Mouse (Mus musculus) kidney, embryonic 16.5 days (tissue): ENCODE measurements at regions not wholly inside any gene's neighbourhood (a gene's known extent, or its start where the extent isn't known, plus 50 kb on each side); places are given as distances from the start of the nearest gene placed in this dataset.

ENCODE experiments used
- ATAC-seq: fragments of 200-750 bp; cut with Nextera tagmentation; 2 replicates; pipeline ENCODE4 v1.8.0; 2017; ENCODE audit warnings: moderate TSS enrichment; ENCODE audit not compliant: low FRiP score, low TSS enrichment
- H3K27ac ChIP-seq: fragments of 300-500 bp; sonication (generic); 2 replicates; pipeline ENCODE4 v1.5.1; 2014; ENCODE audit warnings: low read length
- H3K27me3 ChIP-seq: fragments of 300-500 bp; sonication (generic); 2 replicates; pipeline ENCODE4 v1.6.1; 2014; ENCODE audit warnings: low read length, control low read depth, mixed read lengths; ENCODE audit not compliant: insufficient read depth
- H3K36me3 ChIP-seq: fragments of 300-500 bp; sonication (generic); 2 replicates; pipeline ENCODE4 v1.6.1; 2014; ENCODE audit warnings: low read length, control low read depth, mixed read lengths; ENCODE audit not compliant: insufficient read depth
- H3K4me1 ChIP-seq: fragments of 300-500 bp; sonication (generic); 2 replicates; pipeline ENCODE4 v1.6.1; 2014; ENCODE audit warnings: low read length, control low read depth, mixed read lengths; ENCODE audit not compliant: insufficient read depth
- H3K4me2 ChIP-seq: fragments of 300-500 bp; sonication (generic); replicated peaks from 2 replicates; pipeline ENCODE4 v1.6.1; 2014; ENCODE audit warnings: low read depth, low read length
- H3K4me3 ChIP-seq: fragments of 300-500 bp; sonication (generic); 2 replicates; pipeline ENCODE4 v1.5.1; 2014; ENCODE audit warnings: mild to moderate bottlenecking, low read length
- H3K9ac ChIP-seq: fragments of 300-500 bp; sonication (generic); replicated peaks from 2 replicates; pipeline ENCODE4 v1.6.1; 2014; ENCODE audit warnings: low read length
- H3K9me3 ChIP-seq: fragments of 300-500 bp; sonication (generic); 2 replicates; pipeline ENCODE4 v1.6.1; 2016; ENCODE audit warnings: low read length, control low read depth
- WGBS: fragments of 180-500 bp; shearing (Covaris S2); extraction: QIAGEN DNeasy Blood & Tissue Kit; methylation state at CpG from one replicate; pipeline ENCODE4 v1.1.7; 2014; 5-methylcytosine and 5-hydroxymethylcytosine counted together

GRCm38 (mm10) chr12:110157998-110158747 is 120.7 kb upstream of the Dio3 start:
- H3K4me2 ChIP-seq, result no peak overlapping the region
- H3K27ac ChIP-seq, result no peak overlapping the region
- no peak overlapping the region for H3K4me3 ChIP-seq
- no peaks in the 10 kb centered on the region for H3K36me3 ChIP-seq
- H3K4me1 ChIP-seq, result peaks cover 13% of the 10 kb centered on the region
- no peak for ATAC-seq
- H3K9ac ChIP-seq, result no peak overlapping the region
- 63% methylated on average over 16 of the region's 16 CpGs for WGBS
- no peaks in the 10 kb centered on the region for H3K9me3 ChIP-seq
- no peaks in the 10 kb centered on the region for H3K27me3 ChIP-seq

GRCm38 (mm10) chr12:110161306-110161705 is 117.6 kb upstream of the Dio3 start:
- 92% methylated on average over 4 of the region's 4 CpGs for WGBS
- Histone ChIP-seq H3K4me1 (peaks cover 10% of the 10 kb centered on the region), H3K36me3 (no peaks in the 10 kb centered on the region), H3K27ac (no peak overlapping the region), H3K4me2 (no peak overlapping the region), H3K9ac (no peak overlapping the region), H3K27me3 (no peaks in the 10 kb centered on the region), H3K4me3 (no peak overlapping the region), H3K9me3 (no peaks in the 10 kb centered on the region)
- no peak for ATAC-seq

- H3K9me3 ChIP-seq, result no peaks in the 10 kb centered on the region
- peaks cover 7% of the 10 kb centered on the region; the same call in 1 of the 2 replicates for H3K4me1 ChIP-seq
- no peak overlapping the region for H3K27ac ChIP-seq
- H3K36me3 ChIP-seq, result no peaks in the 10 kb centered on the region
- ATAC-seq, result peak; percentile 59; the same call in 1 of the 2 replicates
- H3K4me2 ChIP-seq, result no peak overlapping the region
- no peaks in the 10 kb centered on the region for H3K27me3 ChIP-seq
- 40% methylated on average over 13 of the region's 13 CpGs for WGBS
- no peak overlapping the region for H3K4me3 ChIP-seq
- no peak overlapping the region for H3K9ac ChIP-seq
Measured at GRCm38 (mm10) chr12:110165462-110165861, 113.4 kb upstream of the Dio3 start.

- no peak overlapping the region for H3K27ac ChIP-seq
- 80% methylated on average over 4 of the region's 4 CpGs for WGBS
- no peaks in the 10 kb centered on the region for H3K9me3 ChIP-seq
- H3K36me3 ChIP-seq, result no peaks in the 10 kb centered on the region
- peaks cover 7% of the 10 kb centered on the region; the same call in 1 of the 2 replicates for H3K4me1 ChIP-seq
- H3K27me3 ChIP-seq, result no peaks in the 10 kb centered on the region
- H3K4me2 ChIP-seq, result no peak overlapping the region
- no peak for ATAC-seq
- H3K9ac ChIP-seq, result no peak overlapping the region
- H3K4me3 ChIP-seq, result no peak overlapping the region
Measured at GRCm38 (mm10) chr12:110168407-110168806, 110.5 kb upstream of the Dio3 start.

- Histone ChIP-seq H3K27ac (no peak overlapping the region), H3K36me3 (no peaks in the 10 kb centered on the region), H3K4me1 (peaks cover 7% of the 10 kb centered on the region; the same call in 1 of the 2 replicates), H3K4me2 (no peak overlapping the region), H3K27me3 (no peaks in the 10 kb centered on the region), H3K9ac (no peak overlapping the region), H3K9me3 (no peaks in the 10 kb centered on the region), H3K4me3 (no peak overlapping the region)
- WGBS, result 86% methylated on average over 1 of the region's 1 CpGs
- no peak for ATAC-seq
Measured at GRCm38 (mm10) chr12:110169261-110169660, 109.6 kb upstream of the Dio3 start.

GRCm38 (mm10) chr12:110170496-110170895 is 108.4 kb upstream of the Dio3 start:
- WGBS, result 88% methylated on average over 8 of the region's 8 CpGs
- Histone ChIP-seq H3K9me3 (no peaks in the 10 kb centered on the region), H3K4me1 (peaks cover 4% of the 10 kb centered on the region; the same call in 1 of the 2 replicates), H3K27me3 (no peaks in the 10 kb centered on the region), H3K4me3 (no peak overlapping the region), H3K36me3 (no peaks in the 10 kb centered on the region), H3K4me2 (no peak overlapping the region), H3K9ac (no peak overlapping the region), H3K27ac (no peak overlapping the region)
- no peak for ATAC-seq

- Histone ChIP-seq H3K4me2 (no peak overlapping the region), H3K27me3 (no peaks in the 10 kb centered on the region), H3K9ac (no peak overlapping the region), H3K36me3 (no peaks in the 10 kb centered on the region), H3K27ac (no peak overlapping the region), H3K4me1 (no peaks in the 10 kb centered on the region), H3K4me3 (no peak overlapping the region), H3K9me3 (0 out of 2 replicates have a peak, but pooled peaks cover 3% of the 10 kb centered on the region)
- WGBS, result 42% methylated on average over 2 of the region's 2 CpGs
- ATAC-seq, result no peak
Measured at GRCm38 (mm10) chr12:110177826-110178225, 101.0 kb upstream of the Dio3 start.

GRCm38 (mm10) chr12:110183473-110183872 is 95.4 kb upstream of the Dio3 start:
- Histone ChIP-seq H3K27ac (no peak overlapping the region), H3K4me1 (peaks cover 13% of the 10 kb centered on the region), H3K4me2 (no peak overlapping the region), H3K27me3 (peaks cover 41% of the 10 kb centered on the region), H3K36me3 (no peaks in the 10 kb centered on the region), H3K9me3 (0 out of 2 replicates have a peak, but pooled peaks cover 3% of the 10 kb centered on the region), H3K9ac (no peak overlapping the region), H3K4me3 (no peak overlapping the region)
- no peak for ATAC-seq
- 65% methylated on average over 6 of the region's 6 CpGs for WGBS

- ATAC-seq, result no peak
- H3K27me3 ChIP-seq, result peaks cover 57% of the 10 kb centered on the region
- no peak overlapping the region for H3K9ac ChIP-seq
- H3K27ac ChIP-seq, result no peak overlapping the region
- H3K9me3 ChIP-seq, result no peaks in the 10 kb centered on the region
- H3K36me3 ChIP-seq, result no peaks in the 10 kb centered on the region
- no peak overlapping the region for H3K4me3 ChIP-seq
- no peak overlapping the region for H3K4me2 ChIP-seq
- peaks cover 23% of the 10 kb centered on the region for H3K4me1 ChIP-seq
- 55% methylated on average over 9 of the region's 9 CpGs for WGBS
Measured at GRCm38 (mm10) chr12:110185399-110185798, 93.5 kb upstream of the Dio3 start.

- no peak for ATAC-seq
- 52% methylated on average over 3 of the region's 3 CpGs for WGBS
- Histone ChIP-seq H3K36me3 (no peaks in the 10 kb centered on the region), H3K4me3 (no peak overlapping the region), H3K4me2 (no peak overlapping the region), H3K9ac (no peak overlapping the region), H3K27ac (no peak overlapping the region), H3K9me3 (no peaks in the 10 kb centered on the region), H3K4me1 (peaks cover 23% of the 10 kb centered on the region), H3K27me3 (peaks cover 65% of the 10 kb centered on the region)
Measured at GRCm38 (mm10) chr12:110186381-110186780, 92.5 kb upstream of the Dio3 start.
